Mouse (Mus musculus) embryonic fibroblast, embryonic 13.5 days (primary cell): ENCODE results near the gene Nat8l.

ENCODE experiments used
- CTCF ChIP-seq: IDR thresholded peaks from 2 replicates; pipeline ENCODE4 v1.5.1; 2011; ENCODE audit warnings: mild to moderate bottlenecking, control low read depth, low read length, moderate library complexity, borderline replicate concordance; ENCODE audit not compliant: insufficient read depth
- POLR2A ChIP-seq: IDR thresholded peaks from 2 replicates; pipeline ENCODE4 v1.6.1; 2011; ENCODE audit warnings: low read depth, mild to moderate bottlenecking, control low read depth, low read length, moderate library complexity

GRCm38 (mm10) chr5:34018968-34019367, 23.2 kb downstream of the Nat8l start:
- no peak for TF ChIP-seq CTCF
- TF ChIP-seq POLR2A, result no peak
